Mouse (Mus musculus) liver, embryonic 16.5 days (tissue): ENCODE results near the gene Rhox3f. TPM values are rescaled to one million over a fixed set of nuclear protein-coding genes. Genes with fewer than 3 reads are reported as not detected.
"Not testable (repeated sequence)": the region's sequence is repeated elsewhere in the genome, so short reads cannot be mapped to it uniquely, and the experiment has no call there.

ENCODE experiments used
- ATAC-seq: fragments of 200-750 bp; cut with Nextera tagmentation; 2 replicates; pipeline ENCODE4 v1.8.0; 2017; ENCODE audit warnings: low read depth, mild to moderate bottlenecking, moderate number of reproducible peaks, moderate library complexity
- H3K27ac ChIP-seq: fragments of 300-500 bp; sonication (generic); 2 replicates; pipeline ENCODE4 v1.5.1; 2014; ENCODE audit warnings: mild to moderate bottlenecking, low read length
- H3K27me3 ChIP-seq: fragments of 300-500 bp; sonication (generic); 2 replicates; pipeline ENCODE4 v1.6.1; 2014; ENCODE audit warnings: low read depth, low read length, mixed read lengths; ENCODE audit not compliant: control insufficient read depth, insufficient read depth
- H3K36me3 ChIP-seq: fragments of 300-500 bp; sonication (generic); 2 replicates; pipeline ENCODE4 v1.6.1; 2014; ENCODE audit warnings: mild to moderate bottlenecking; ENCODE audit not compliant: control insufficient read depth, insufficient read depth
- H3K4me1 ChIP-seq: fragments of 300-500 bp; sonication (generic); 2 replicates; pipeline ENCODE4 v1.6.1; 2014; ENCODE audit warnings: low read depth, low read length, mixed read lengths; ENCODE audit not compliant: control insufficient read depth
- H3K4me2 ChIP-seq: fragments of 300-500 bp; sonication (generic); 2 replicates; pipeline ENCODE4 v1.6.1; 2014; ENCODE audit warnings: low read depth, low read length, mixed read lengths
- H3K4me3 ChIP-seq: fragments of 300-500 bp; sonication (generic); 2 replicates; pipeline ENCODE4 v1.5.1; 2014; ENCODE audit warnings: low read depth, mild to moderate bottlenecking, low read length
- H3K9ac ChIP-seq: fragments of 300-500 bp; sonication (generic); 2 replicates; pipeline ENCODE4 v1.6.1; 2014; ENCODE audit warnings: low read depth, low read length
- H3K9me3 ChIP-seq: fragments of 300-500 bp; sonication (generic); replicated peaks from 2 replicates; pipeline ENCODE4 v1.6.1; 2016; ENCODE audit warnings: low read length; ENCODE audit not compliant: control insufficient read depth
- WGBS: fragments of 180-500 bp; shearing (Covaris S2); extraction: QIAGEN DNeasy Blood & Tissue Kit; methylation state at CpG from one replicate; pipeline ENCODE4 v1.1.7; 2014; ENCODE audit not compliant: insufficient replicate concordance; 5-methylcytosine and 5-hydroxymethylcytosine counted together
- polyA plus RNA-seq: library from polyadenylated mRNA; unstranded; fragments of >200 nt; fragmentation: Nextera tagmentation; extraction: Ambion mirVana; gene quantifications from 2 replicates; pipeline ENCODE4 v1.2.1, GENCODE M21; 2015

The Rhox3f gene
- polyA plus RNA-seq = not detected in 2 replicates

DNA sequence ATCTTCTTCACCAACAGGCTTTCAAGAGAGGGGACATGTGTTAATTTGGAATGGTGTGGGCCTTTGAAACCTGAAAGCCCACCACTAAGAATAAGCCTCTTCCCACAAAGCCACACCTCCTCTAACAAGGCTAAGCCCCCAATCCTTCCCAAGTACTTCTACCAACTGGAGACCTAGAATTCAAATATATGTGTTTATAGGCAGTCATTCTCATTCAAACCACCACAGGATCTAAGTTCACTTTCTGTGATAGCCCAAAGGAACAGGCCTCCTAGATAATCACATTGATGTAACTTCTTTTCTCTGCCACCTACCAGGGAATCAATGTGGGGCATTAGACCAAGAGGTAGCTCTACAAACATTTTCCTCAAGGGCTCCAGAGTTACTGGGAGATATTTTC, at the start of gene Rhox3f:
Gene Rhox3f (plus strand): TSS at position 301 of the 400 bp plus-strand sequence.
- not testable (repeated sequence) for H3K36me3 ChIP-seq, H3K27ac ChIP-seq, H3K9ac ChIP-seq, ATAC-seq, H3K4me3 ChIP-seq, H3K9me3 ChIP-seq, H3K4me1 ChIP-seq, H3K4me2 ChIP-seq, H3K27me3 ChIP-seq

DNA sequence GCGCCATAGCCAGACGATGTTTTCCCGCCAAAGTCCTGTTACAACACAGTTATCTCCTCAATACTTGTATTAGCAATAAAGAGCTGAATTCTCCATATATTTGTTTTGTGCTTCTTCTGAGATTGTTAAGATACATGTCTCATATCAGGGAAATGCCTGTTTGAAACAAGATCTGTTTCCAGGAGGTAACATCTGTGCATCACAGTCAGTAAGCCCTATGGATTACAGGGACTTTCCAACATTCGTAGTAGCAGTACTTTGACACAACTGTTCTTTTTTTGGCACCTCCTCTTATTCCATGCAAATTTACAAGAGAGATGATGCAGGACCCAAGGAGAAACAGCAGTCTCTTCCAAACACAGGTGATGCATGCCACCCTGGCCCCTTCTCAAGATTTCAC, 39.1 kb upstream of the Rhox3f start, which contains the start of gene Rhox3e:
Gene Rhox3e (plus strand): TSS at position 301 of the 400 bp plus-strand sequence.
- not testable (repeated sequence) for H3K27me3 ChIP-seq, H3K4me1 ChIP-seq, H3K36me3 ChIP-seq, H3K4me3 ChIP-seq, H3K9me3 ChIP-seq, H3K27ac ChIP-seq, H3K4me2 ChIP-seq, ATAC-seq, H3K9ac ChIP-seq
- no CpG with 5 or more reads among the region's 4 CpGs for WGBS

DNA sequence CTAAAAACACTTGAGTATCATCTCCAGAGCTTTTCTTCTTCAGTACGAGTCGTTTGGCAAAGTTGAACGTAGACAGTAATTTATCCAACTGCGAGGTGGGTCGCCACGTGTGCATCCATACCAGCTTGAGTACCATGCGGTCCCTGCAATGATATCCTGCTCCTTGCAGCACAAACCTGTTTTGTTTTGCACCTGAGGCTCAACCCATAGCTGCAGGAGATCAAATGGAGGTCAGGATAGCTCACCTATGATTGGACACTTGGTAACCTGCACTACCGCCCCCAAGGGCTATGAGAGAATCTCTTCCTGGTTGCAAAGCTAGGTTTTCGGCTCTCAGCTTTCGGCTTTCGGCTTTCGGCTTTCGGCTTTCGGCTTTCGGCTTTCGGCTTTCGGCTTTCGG, 23.7 kb upstream of the Rhox3f start, which contains the start of gene Rhox4e:
Gene Rhox4e (plus strand): TSS at position 301 of the 400 bp plus-strand sequence.
- not testable (repeated sequence) for H3K9me3 ChIP-seq, H3K9ac ChIP-seq, H3K27ac ChIP-seq, H3K36me3 ChIP-seq, H3K4me2 ChIP-seq, H3K4me3 ChIP-seq, ATAC-seq, H3K4me1 ChIP-seq, H3K27me3 ChIP-seq
- WGBS = 98% methylated on average over 7 of the region's 18 CpGs

DNA sequence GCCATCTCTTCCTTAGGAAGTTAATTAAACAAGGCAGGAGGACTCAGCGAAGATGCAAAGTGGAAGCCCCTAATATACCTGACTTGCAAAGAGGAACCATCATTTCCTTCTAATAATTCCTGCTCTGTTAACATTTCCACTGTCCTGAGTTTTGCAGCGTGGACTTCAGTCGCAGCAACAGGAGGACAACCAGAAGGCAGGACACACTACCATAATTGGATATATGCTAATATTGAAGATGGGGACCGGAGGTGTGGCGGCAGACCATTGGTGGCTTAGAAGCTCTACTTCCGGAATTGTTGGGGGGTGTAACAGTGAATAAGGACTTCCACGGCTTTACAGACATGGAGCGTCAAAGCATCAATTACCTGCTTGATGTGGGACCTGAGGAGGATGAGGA, 9.7 kb upstream of the Rhox3f start, which contains the start of gene Rhox2f:
Gene Rhox2f (plus strand): TSS at position 301 of the 400 bp plus-strand sequence.
- not testable (repeated sequence) for H3K4me3 ChIP-seq, H3K4me1 ChIP-seq, H3K36me3 ChIP-seq, H3K9me3 ChIP-seq, H3K4me2 ChIP-seq, H3K27me3 ChIP-seq, H3K9ac ChIP-seq, H3K27ac ChIP-seq, ATAC-seq
- 78% methylated on average over 5 of the region's 8 CpGs for WGBS

DNA sequence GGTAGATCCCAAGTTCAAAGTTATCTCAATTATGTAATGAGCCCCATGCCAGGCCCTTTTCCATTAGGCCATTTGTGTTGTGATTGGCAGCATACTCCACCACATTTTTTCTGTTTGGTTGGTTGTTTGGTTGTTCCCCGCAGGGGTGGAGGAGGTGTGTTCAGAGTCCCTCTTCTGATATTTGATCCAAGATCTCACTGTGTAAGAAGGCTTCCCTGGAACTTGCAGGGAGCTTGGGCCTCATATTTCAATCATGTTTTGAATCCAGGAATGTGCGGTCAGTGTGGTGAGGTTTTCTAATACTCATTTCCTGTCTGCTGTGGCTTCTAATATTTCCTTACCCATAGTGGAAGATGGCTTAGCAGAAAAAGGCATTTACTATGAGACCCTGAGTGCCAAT, 8.2 kb upstream of the Rhox3f start:
- H3K4me3 ChIP-seq, H3K27me3 ChIP-seq, H3K36me3 ChIP-seq, H3K4me2 ChIP-seq, H3K9me3 ChIP-seq, ATAC-seq, H3K9ac ChIP-seq, H3K27ac ChIP-seq, H3K4me1 ChIP-seq: not testable (repeated sequence)
- 50% methylated on average over 2 of the region's 2 CpGs for WGBS

DNA sequence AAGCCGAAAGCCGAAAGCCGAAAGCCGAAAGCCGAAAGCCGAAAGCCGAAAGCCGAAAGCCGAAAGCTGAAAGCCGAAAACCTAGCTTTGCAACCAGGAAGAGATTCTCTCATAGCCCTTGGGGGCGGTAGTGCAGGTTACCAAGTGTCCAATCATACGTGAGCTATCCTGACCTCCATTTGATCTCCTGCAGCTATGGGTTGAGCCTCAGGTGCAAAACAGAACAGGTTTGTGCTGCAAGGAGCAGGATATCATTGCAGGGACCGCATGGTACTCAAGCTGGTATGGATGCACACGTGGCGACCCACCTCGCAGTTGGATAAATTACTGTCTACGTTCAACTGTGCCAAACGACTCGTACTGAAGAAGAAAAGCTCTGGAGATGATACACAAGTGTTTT, 26.8 kb downstream of the Rhox3f start, which contains the start of gene Rhox4f:
Gene Rhox4f (minus strand): TSS at position 101 of the 400 bp plus-strand sequence.
- H3K27me3 ChIP-seq, H3K4me1 ChIP-seq, H3K9ac ChIP-seq, H3K9me3 ChIP-seq, H3K36me3 ChIP-seq, H3K4me2 ChIP-seq, ATAC-seq, H3K27ac ChIP-seq, H3K4me3 ChIP-seq: not testable (repeated sequence)
- WGBS = 81% methylated on average over 15 of the region's 19 CpGs

DNA sequence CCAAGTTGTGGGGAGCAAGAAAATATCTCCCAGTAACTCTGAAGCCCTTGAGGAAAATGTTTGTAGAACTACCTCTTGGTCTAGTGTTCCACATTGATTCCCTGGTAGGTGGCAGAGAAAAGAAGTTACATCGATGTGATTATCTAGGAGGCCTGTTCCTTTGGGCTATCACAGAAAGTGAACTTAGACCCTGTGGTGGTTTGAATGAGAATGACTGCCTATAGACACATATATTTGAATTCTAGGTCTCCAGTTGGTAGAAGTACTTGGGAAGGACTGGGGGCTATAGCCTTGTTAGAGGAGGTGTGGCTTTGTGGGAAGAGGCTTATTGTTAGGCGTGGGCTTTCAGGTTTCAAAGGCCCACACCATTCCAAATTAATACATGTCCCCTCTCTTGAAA, 47.7 kb downstream of the Rhox3f start, which contains the start of gene Rhox3g:
Gene Rhox3g (minus strand): TSS at position 101 of the 400 bp plus-strand sequence.
- H3K27ac ChIP-seq, H3K4me1 ChIP-seq, H3K4me3 ChIP-seq, H3K27me3 ChIP-seq, H3K36me3 ChIP-seq, H3K4me2 ChIP-seq, H3K9ac ChIP-seq, ATAC-seq, H3K9me3 ChIP-seq: not testable (repeated sequence)
- 72% methylated on average over 2 of the region's 2 CpGs for WGBS

Other genes starting within 250 kb of the Rhox3f start
- not detected in 2 replicates for gene Rhox3a2, start 201.0 kb upstream of the Rhox3f start, polyA plus RNA-seq
- not detected in 2 replicates for gene Rhox4a2, start 190.1 kb upstream of the Rhox3f start, polyA plus RNA-seq
- gene Rhox2b, start 168.9 kb upstream of the Rhox3f start, polyA plus RNA-seq = not detected in 2 replicates
- not detected in 2 replicates for gene Rhox4b, start 148.5 kb upstream of the Rhox3f start, polyA plus RNA-seq
- not detected in 2 replicates for gene Rhox2c, start 127.3 kb upstream of the Rhox3f start, polyA plus RNA-seq
- gene Rhox3c, start 122.4 kb upstream of the Rhox3f start, polyA plus RNA-seq = not detected in 2 replicates
- gene Rhox4c, start 100.7 kb upstream of the Rhox3f start, polyA plus RNA-seq = not detected in 2 replicates
- not detected in 2 replicates for gene Rhox2d, start 87.6 kb upstream of the Rhox3f start, polyA plus RNA-seq
- not detected in 2 replicates for gene Rhox4d, start 66.6 kb upstream of the Rhox3f start, polyA plus RNA-seq
- not detected in 2 replicates for gene Rhox2e, start 50.5 kb upstream of the Rhox3f start, polyA plus RNA-seq
- not detected in 2 replicates for gene Rhox3e, start 39.0 kb upstream of the Rhox3f start, polyA plus RNA-seq
- not detected in 2 replicates for gene Rhox4e, start 23.6 kb upstream of the Rhox3f start, polyA plus RNA-seq
- not detected in 2 replicates for gene Rhox2f, start 9.6 kb upstream of the Rhox3f start, polyA plus RNA-seq
- not detected in 2 replicates for gene Rhox4f, start 26.7 kb downstream of the Rhox3f start, polyA plus RNA-seq
- gene Rhox3g, start 47.6 kb downstream of the Rhox3f start, polyA plus RNA-seq = not detected in 2 replicates
- gene Rhox2g, start 62.5 kb downstream of the Rhox3f start, polyA plus RNA-seq = not detected in 2 replicates
- not detected in 2 replicates for gene Rhox4g, start 70.3 kb downstream of the Rhox3f start, polyA plus RNA-seq
- not detected in 2 replicates for gene Rhox3h, start 87.8 kb downstream of the Rhox3f start, polyA plus RNA-seq
- gene Rhox2h, start 92.3 kb downstream of the Rhox3f start, polyA plus RNA-seq = not detected in 2 replicates
- gene Rhox5, start 223.8 kb downstream of the Rhox3f start, polyA plus RNA-seq = 0.70 and 1.6 TPM in 2 replicates
- gene Rhox6, start 245.9 kb downstream of the Rhox3f start, polyA plus RNA-seq = not detected in 2 replicates